Mouse (Mus musculus): ENCODE measurements around the gene Maco1.
A peak's percentile ranks its signal among the peaks of the same experiment; 100 is the strongest.
"Not testable (repeated sequence)": the region's sequence is repeated elsewhere in the genome, so short reads cannot be mapped to it uniquely, and the experiment has no call there.

Maco1 gene

DNA sequence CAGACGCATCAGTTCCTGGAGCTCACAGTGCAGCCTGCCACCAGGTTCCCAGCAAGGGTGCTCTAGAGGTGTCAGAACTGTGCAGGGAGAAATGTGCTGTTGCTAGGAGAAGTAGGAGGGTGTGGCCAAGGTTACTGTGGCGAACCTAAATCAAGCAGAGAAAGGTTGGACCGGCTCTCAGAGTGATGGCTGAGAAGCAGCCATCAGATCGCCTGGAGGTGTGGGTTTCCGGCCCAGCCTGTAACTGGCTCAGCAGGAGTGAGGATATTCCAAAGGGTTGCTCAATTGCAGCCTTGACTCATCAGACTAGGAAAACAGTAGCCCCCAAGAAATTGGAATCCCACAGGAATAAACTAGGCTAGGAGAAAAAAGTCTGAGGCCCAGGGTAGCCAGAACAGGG is 3.4 kb upstream of the Maco1 start:
- no peak for DNase-seq

DNA sequence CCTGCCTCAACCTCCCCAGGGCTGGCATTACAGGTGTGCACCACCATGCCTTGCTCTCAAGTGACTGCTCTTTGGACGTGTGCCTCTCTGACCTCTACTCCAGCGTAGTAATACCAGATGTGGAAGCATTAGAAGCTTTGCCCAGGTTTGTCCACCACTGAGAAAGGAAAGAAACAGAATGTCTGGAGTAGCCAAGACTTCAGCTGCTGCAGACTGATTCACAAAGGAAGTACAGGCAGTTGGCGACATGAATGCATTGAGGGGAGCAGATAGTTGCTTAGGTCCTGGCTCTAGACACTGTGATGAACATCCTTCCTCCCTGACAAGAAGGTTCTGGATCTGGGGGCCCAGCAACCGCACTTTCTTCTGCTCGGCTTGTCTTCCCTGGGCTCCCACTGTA is 2.9 kb upstream of the Maco1 start:
- no peak for DNase-seq

DNA sequence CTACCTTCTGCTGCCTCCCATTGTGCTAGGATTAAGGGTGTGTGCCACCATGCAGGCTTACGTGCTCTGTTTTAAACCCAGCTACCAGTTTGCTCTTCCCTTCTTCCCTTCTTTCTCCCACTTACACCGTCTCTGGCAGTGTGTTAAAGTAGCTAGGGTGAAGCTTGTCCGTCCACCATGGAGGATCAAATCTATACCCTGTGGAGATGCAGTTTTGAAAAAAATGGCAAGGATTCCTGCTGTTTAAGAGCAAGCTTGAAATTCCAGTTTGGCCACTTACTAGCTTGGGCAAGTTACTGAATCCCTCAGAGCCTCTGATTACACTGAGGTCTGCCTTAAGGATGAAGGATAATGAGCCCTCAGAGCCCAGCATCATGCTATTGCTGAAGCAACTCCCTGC is 2.2 kb upstream of the Maco1 start:
- no peak for DNase-seq

DNA sequence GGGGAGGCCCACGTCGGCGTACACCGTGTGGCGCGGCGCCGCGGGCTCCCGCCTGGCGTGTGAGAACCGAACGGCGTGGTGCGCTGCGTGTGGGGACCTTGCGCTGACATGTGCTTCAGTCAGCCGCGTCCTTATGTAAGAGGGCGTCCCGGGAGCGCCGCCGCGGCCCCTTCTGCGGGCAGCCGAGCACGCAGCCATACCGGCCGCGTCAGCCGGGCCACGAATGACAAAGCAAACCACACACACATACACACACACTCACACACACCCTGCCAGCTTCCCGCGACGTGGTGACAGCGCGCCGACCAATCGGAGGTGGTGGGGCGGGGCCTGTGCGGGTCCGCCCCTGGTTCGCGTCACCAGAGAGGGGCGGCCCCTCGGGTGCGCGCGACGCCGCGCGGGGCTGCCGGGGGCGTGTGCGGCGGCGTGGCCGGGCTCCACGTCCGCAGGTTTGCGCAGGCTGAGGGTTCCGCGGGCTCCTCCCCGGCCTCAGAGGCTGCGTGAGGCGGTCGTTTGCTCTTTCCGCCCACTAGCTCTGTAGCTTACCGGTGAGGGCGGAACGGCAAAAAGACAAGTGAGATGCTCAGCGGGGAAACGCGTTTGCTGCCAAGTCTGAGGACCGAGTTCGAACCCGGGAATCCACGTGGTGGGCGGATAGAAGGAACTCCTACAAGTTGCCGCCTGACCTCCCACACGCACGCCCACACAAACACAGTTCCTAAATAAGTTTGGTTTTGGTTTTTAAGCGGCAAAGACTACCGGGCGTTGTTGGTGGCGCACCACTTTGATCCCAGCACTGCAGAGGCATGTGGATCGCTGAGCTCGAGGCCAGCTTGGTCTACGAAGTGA is 716 bp upstream of the Maco1 start:
- DNase-seq, result peak; percentile 96

DNA sequence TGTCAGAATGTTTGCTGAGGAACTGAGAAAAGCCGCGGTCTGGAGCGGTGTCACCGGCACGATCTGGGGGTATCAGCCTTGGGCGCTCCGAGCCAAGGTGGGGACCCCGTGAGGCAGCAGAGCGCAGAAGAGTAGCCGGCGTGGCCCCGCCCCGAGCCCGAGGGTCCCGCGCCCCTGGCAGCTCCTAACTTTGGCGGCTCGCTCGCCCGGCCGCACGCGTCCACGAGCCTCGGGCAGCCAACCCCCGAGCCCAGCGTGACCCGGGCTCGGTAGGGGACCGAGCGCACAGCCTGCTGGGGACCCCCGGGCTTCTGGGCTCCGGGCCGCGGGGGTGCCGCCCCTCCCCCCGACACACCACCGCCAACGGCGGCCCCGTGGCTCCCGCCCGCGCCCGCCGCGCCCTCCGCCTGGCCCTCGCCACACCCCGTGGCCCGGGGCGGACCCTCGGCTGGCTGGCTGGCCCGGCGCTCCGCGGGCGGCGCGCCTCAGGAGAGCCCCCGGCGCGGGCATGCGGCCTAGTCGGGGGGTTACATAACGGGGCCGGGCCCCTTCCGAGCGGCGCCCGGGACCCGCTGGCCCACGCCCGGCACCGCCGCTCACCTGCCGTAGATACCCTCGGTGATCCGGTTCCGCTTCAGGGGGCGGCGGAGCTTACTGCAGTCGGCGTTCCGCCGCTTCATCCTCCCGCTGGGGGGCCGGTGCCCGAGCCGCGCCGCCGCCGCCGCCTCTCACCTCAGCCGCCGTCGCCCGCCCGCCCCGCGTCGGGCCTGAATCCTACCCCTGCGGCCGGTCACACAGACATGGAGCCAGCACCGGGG is 498 bp downstream of the Maco1 start:
- peak; percentile 16 for DNase-seq

DNA sequence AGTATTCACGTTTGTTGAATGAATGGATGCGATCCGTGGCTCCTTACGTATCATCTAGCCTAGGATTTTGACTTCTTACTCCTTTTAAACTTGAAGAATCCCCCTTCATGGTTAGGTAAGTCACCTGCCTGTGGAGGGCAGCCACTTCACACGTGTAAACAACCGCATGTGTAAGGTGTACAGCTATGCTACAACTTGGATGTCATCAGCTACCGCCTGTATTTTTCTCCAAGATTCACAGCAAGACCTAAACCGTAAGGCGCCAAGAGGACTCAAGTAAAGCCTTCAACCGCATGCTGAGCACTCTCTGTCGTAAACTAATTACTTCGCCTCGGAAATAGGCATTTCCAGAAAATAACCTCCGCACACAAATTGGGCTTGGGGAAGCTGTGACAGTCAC is 1.3 kb downstream of the Maco1 start:
- DNase-seq, result no peak

DNA sequence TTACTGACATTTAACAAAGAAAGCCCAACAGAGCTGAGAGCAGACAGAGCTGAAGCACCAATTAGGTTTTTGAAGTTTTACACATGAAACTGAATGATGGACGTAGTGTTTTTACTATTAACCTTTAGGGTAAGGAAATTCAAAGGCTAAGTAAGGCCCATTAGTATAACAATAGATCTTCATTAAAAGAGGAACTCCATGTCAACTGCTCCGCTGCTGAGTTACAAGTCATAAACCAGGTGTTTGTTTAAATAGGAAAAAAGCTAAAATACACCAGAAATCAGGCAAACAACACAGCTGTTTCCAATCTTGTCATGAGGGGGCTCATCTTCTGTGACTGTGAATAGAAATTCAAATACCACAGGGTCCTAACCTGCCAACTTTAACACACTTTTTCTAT is 1.9 kb downstream of the Maco1 start:
- DNase-seq, result no peak

DNA sequence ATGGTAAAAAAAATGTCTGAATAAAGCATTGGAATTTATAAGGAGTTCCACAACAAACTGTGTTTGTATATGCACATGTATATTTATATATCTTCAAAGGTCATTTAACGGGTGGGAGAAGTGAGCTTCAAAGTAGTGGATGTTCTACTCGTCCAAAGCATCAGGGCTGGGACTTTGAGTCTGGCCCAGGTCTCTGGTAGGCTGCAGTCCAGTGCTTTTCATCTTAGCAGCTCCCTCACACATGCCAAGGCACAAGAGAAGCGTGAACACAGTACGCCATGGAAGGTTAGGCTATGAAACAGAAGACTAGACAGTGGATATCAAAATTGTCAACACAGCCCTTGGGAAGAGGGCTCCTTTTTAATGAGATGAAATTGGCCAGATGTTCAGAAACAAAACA is 2.6 kb downstream of the Maco1 start:
- DNase-seq, result no peak

DNA sequence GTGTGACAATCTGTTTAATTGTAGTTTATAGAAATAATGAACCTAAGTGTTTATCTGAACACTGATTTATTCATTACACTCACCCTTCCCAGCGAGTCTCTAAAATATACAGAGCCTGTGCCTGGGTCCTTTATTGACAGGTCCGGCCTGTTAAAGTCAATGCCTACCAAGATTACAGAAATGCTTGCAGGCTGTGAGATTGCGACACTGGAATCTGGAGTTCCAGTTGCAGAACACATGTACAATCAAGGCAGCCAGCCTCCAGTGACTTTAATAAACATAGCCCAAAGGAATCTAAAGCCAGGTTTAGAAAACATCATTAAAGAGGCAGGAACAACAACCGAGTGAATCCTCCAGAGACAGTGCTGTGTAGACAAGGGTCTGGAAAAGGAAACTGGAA is 5.6 kb downstream of the Maco1 start:
- no peak for DNase-seq

DNA sequence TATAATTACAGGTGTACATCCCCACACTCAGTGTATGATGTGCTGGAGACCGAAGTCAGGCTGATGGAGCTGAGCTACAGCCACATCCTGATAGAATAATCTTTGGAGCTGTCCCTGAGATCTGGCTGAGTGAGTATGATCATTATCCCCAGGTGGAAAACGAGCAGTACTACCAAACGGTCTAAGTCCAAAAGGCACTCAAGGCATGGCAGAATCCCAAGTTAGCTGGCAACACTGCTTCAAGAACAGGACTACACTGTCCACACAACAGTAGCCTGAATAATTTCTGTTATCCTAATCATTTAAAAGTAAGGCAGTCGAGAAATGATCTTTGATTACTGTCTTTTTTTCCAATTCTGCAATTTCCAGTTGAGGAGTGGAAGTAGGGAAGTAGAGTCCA is 9.6 kb downstream of the Maco1 start:
- no peak for DNase-seq

DNA sequence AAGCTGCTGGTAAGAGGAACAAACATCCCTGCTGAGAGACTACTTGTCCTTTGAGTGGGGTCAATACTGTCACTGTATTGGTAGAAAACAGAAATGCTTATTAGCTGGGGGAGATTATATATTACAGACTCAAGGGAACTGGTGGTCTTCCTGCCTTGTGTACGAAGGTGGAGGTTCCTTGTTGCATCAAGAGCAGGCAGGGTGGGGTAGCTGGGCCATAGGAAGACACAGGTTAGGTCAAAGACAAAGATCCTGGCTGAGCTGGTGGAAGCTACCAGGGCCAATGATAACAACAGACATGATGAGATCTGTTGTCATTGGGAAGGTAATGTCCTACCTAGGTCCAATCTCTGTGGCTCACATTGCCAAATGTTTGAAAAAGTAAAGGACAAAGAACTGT is 12.9 kb downstream of the Maco1 start:
- DNase-seq, result no peak

DNA sequence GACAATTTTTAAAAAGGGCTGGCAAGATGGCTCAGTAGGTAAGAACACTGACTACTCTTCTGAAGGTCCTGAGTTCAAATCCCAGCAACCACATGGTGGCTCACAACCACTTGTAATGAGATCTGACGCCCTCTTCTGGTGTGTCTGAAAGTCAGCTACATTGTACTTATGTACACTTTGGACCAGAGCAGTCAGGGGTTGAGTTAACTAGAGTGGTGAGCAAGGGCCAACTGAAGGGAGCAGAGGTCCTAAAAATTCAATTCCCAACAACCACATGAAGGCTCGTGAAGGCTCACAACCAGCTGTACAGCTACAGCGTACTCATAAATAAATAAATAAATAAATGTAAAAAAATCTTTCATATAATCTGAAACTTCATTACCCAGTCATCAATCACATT is 14.4 kb downstream of the Maco1 start:
- DNase-seq, result not testable (repeated sequence)

DNA sequence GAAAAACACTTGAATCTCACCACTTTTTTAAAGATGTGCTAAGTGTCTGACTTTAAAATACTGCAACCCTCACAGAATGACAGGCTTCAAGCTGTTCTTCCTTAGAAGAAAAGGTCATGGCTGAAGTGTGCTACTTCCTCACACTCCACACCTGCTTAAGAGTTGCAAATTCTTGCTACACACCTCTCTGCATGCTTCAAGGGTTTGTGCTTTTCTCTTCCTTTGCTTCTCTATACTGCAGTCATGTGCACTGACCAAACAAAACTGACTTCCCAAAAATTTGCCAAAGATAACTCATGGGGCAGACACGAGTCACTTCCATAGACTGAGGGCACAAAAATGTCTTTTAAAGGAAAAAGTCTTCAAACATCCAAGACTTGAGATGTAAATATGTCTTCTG is 14.9 kb downstream of the Maco1 start:
- DNase-seq, result no peak

DNA sequence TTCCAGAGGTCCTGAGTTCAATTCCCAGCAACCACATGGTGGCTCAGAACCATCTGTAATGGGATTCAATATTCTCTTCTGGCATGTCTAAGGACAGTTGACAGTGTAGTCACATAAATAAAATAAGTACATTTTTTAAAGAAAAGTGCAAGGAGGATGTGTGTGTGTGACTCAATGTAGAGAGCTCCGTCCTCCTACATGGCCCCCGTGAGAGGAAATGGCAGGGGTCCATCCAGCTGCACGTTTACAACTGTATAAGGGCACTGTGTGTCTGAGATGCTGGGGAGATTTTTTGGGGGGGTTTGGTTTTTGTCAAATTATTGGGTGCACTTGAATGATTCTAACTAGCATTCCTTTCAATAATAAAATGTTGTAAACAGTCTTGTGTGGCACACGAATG is 17.7 kb downstream of the Maco1 start:
- no peak for DNase-seq

DNA sequence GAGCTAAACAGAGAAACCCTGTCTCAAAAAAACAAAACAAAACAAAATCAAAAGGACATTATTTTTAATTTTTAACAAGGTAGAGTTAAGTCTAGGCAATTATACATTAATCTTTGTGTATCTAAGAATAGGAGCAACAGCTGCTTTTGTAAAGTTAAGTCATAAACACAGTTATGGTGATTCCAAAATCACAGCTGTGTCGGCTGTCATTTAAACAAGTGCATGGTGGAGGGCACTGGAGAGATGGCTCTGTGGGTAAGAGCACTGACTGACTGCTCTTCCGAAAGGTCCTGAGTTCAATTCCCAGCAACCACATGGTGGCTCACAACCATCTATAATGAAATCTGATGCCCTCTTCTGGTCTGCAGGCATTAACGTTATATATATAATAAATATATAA is 21.2 kb downstream of the Maco1 start:
- no peak for DNase-seq

DNA sequence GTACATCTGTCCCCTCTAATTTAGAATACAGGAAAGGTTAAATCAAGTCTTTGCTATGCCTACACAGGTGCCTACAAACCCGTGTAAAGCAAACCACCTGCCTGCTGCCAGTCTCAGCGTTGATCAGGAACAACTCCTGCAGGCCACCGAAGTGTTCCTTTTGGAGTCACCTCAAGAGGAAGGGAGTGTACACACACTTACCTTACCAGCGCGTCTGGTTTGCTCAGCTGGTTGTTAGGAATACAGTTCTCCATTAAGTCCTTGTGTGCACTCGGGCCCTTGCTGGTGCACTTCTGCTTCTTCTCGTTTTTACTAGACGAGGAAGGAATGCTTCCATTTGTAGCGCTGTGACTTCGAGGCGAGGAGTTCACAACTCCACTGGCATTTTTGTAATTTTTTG is 25.3 kb downstream of the Maco1 start:
- DNase-seq, result no peak

DNA sequence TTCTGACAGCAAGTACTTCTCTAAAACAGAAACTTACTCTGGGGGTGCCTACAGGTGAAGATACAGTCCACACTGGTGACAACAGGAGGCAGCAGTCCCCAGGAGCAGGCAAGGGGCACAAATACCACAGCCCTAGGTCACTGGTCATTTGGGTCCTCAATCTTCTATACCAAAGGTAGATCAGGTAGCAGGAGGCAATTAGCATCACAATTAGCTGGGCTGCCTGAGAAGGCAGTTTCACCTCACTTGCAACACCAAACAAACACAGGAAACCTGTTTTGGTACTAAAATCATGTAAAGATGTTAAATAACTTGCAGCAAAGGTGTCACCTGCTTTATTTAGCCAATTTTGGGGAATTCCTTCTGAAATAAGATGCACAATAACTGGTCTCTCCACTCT is 26.8 kb downstream of the Maco1 start:
- DNase-seq, result no peak

DNA sequence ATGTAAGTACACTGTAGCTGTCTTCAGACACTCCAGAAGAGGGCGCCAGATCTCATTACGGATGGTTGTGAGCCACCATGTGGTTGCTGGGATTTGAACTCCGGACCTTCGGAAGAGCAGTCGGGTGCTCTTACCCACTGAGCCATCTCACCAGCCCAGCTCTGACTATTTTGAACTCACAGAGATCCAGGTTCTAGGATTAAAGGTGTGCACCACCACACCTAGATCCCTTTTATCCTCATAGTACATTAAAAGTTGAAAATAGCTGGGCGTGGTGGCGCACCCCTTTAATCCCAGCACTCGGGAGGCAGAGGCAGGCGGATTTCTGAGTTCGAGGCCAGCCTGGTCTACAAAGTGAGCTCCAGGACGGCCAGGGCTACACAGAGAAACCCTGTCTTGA is 27.3 kb downstream of the Maco1 start:
- DNase-seq, result not testable (repeated sequence)

DNA sequence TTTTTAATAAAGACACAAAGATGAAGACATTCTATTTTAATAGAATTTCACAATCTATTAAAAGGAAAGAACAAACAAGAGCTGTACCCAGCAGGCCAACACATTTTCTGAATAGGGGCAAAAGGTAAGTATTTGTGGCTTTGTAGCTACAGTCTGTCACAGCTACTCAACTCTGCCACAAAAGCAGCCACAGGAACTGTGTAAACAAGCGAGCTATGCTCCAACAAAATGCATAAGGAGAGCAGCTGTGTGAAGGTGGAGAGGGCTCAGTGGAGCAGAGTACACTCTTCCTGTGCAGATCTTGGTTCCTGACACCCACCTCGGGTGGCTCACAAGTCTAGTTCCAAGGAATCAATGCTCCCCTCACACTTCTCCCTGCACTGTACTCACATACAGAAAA is 29.6 kb downstream of the Maco1 start:
- no peak for DNase-seq

DNA sequence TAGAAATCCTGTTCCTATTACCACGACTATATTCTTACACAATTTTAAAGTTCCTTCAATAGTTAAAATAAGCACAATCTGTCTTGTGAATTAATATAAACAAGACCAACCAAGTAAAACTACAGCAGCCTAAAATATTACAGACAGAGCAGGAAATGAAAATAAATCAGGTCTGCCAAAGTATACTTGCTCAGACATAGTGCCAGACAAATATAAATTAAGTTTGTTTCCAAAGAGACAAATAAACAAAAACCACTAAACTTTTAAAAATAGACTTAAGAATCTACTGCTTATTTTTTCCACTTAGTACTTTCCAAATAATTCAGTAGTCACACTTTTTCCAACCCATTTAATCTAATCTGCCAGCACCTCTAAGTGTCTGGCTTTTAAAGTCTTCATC is 32.1 kb downstream of the Maco1 start:
- DNase-seq, result no peak

DNA sequence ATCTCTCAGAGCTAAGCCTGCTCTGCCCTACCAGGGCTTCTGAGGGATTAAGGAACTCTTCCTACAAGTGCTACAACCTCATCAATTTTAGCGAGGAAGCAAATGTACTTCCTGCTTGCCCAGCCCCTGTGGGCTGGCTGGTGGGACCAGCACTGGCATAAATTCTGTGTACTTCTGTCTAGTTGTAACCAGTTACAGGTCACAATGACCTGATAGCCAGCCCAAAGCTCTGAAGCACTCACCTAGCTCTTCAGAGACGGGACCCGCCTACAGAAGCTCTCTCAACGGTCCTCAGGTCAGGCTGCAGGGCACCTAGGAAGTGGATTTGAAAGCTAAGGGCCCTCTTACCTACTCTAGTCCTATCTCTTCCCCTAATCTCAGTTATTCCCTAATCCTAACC is 35.4 kb downstream of the Maco1 start:
- DNase-seq, result no peak

DNA sequence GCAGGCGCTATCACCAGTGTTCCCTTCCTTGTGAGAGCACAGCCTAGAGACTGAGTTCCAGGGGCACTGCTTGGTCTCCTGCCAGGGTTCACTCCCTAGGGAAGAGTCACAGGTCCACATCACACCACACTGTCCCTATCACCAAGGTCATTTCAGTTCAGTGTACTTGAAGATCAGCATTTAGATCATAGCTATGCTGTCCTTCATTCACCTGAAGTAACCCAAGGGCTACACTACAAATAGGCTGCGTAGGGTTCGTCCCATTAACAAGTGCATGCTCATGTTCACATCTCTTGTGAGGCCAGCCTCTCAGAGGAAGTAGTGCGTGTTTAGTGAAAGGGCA is 38.9 kb downstream of the Maco1 start:
- DNase-seq, result no peak

DNA sequence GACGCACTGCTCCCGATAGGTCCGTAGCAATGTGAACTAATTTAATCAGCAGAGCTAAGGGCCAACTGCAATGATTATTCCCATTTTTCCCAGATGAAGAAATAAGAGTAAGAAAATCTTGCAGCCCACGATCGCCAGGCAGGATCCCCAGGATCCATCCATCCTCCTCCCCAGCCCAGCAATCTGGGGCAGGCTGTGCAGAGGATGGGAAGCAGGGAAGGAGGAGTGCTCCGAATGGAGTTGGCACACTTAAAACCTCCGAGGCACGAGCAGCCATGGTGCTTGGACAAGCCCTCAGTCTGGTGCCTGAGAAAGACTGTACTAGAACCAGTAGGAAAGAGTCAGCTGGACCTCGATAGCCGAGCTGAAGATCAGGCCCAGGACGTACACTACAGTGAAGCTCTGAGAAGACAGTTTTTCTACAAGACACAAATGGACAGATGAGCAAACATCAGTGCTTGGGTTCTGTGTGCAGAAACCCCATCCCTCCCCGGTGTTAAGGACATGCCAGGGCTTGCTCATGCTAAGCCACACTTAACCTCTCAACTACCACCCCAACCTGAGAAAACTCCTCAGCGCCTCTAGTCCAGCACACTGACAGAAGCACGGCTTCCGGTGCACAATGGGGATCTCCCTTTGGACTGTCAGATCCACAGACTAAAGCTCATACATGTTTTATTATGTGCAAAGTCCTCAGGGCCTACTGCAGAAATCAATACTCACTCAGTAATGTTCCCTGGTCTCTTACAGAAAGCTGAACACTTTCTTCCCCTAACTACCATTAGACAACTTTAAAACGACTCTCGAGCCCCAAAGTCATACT is 39.5 kb downstream of the Maco1 start:
- DNase-seq, result no peak

DNA sequence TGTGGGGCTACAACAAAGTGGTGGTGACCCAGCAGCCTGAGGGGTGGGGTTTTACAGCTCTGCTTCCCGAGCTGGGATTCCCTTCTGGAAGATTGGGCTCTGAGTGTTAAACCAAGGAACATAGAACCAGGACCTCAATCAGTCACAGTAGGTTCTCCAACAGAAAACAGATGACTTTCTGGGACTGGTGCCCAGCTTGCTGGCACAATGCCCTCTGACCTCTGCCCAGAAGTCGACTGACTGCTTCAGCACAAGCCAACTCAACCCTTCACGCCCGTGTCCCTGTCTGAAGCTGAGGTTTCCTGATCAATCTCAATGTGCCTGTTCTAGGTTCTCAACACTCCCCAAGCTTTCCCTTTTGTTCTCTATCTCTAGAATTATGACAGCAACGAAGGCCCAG is 48.4 kb downstream of the Maco1 start:
- no peak for DNase-seq

Data from layer of hippocampus, adult 9-11 months (tissue).